18 mouse cellular contexts compared by ENCODE assay signal in genomic region chr2:131906846-131907245, GRCm38 (mm10). TPM values are rescaled to one million over a fixed set of nuclear protein-coding genes. Genes with fewer than 3 reads are reported as not detected.
DNase-seq lines count a peak whose midpoint lies in the region; ATAC-seq lines count a peak whose summit lies in the region.
"Had no signal": no experiment of that assay in that cellular context is flagged by ENCODE, and none has a peak within 500 bp of the region (broad histone marks: within the 10 kb centered on the region; RNA-seq: fewer than 3 reads in every experiment).

No protein-coding gene starts in this region.

- no peak for ATAC-seq in liver, embryonic 13.5 days (ENCODE audit: low read depth)
- ATAC-seq in forebrain, embryonic 16.5 days: no peak
- ATAC-seq: hindbrain, embryonic 16.5 days; midbrain, embryonic 15.5 days had no signal

- H3K27ac ChIP-seq in liver, embryonic 13.5 days: 0 out of 2 replicates have a peak overlapping the region, but pooled peaks have one; percentile 6
- no peak overlapping the region for H3K27ac ChIP-seq in forebrain, embryonic 16.5 days (ENCODE audit: low read length)
- H3K27ac ChIP-seq: midbrain, embryonic 15.5 days had no signal

- no peaks in the 10 kb centered on the region for H3K27me3 ChIP-seq in liver, embryonic 13.5 days
- no peaks in the 10 kb centered on the region for H3K27me3 ChIP-seq in forebrain, embryonic 16.5 days (replicated peaks; ENCODE audit: control insufficient read depth, insufficient read depth, low read length)
- H3K27me3 ChIP-seq: midbrain, embryonic 15.5 days had no signal

- no peak overlapping the region for H3K9ac ChIP-seq in liver, embryonic 13.5 days
- H3K9ac ChIP-seq in forebrain, embryonic 16.5 days (replicated peaks; ENCODE audit: low read depth, low read length): no peak overlapping the region
- H3K9ac ChIP-seq: midbrain, embryonic 15.5 days had no signal

- no peaks in the 10 kb centered on the region for H3K36me3 ChIP-seq in liver, embryonic 13.5 days
- H3K36me3 ChIP-seq in forebrain, embryonic 16.5 days (ENCODE audit: control insufficient read depth, insufficient read depth): no peaks in the 10 kb centered on the region
- H3K36me3 ChIP-seq: midbrain, embryonic 15.5 days had no signal

- H3K4me1 ChIP-seq in liver, embryonic 13.5 days (replicated peaks): peaks cover 72% of the 10 kb centered on the region
- peaks cover 9% of the 10 kb centered on the region for H3K4me1 ChIP-seq in forebrain, embryonic 16.5 days (replicated peaks; ENCODE audit: control insufficient read depth, insufficient read depth, low read length)

- H3K4me3 ChIP-seq in liver, embryonic 13.5 days (replicated peaks): no peak overlapping the region
- no peak overlapping the region for H3K4me3 ChIP-seq in forebrain, embryonic 16.5 days (replicated peaks; ENCODE audit: low read length)
- H3K4me3 ChIP-seq: midbrain, embryonic 15.5 days had no signal

- peak; percentile 41 for DNase-seq in gastrocnemius, postnatal 10 days
- no peak for DNase-seq in gastrocnemius, postnatal 25 days
- DNase-seq in liver, embryonic 13.5 days: no peak
- DNase-seq in liver: no peak
- DNase-seq in adrenal gland, postnatal 25 days: peak; percentile 60
- DNase-seq in kidney, postnatal 25 days: peak; percentile 46 to 66
- no peak for DNase-seq in thymus, postnatal 4 days
- DNase-seq: cerebellum, adult 11-12 months; right cerebral cortex, postnatal 14 days; thymus, postnatal 14 days had no signal

- no peaks in the 10 kb centered on the region for H3K9me3 ChIP-seq in liver, embryonic 13.5 days (replicated peaks)
- no peaks in the 10 kb centered on the region for H3K9me3 ChIP-seq in forebrain, embryonic 16.5 days (ENCODE audit: control insufficient read depth, low read length)
- H3K9me3 ChIP-seq: midbrain, embryonic 15.5 days had no signal

- H3K4me2 ChIP-seq in liver, embryonic 13.5 days: no peak overlapping the region
- H3K4me2 ChIP-seq in forebrain, embryonic 16.5 days (ENCODE audit: low read length): no peak overlapping the region
- H3K4me2 ChIP-seq: midbrain, embryonic 15.5 days had no signal

- 74% methylated on average over 1 of the region's 1 CpGs for WGBS in liver, embryonic 13.5 days (ENCODE audit: insufficient replicate concordance)
- WGBS in forebrain, embryonic 16.5 days: 76% methylated on average over 1 of the region's 1 CpGs

RNA-seq across cellular contexts. Expression of gene Prnp, which starts 2.9 kb away (rescaled TPM):
- total RNA-seq in gastrocnemius, postnatal 10 days (2021): 10 to 100 TPM; 80.3 to 88.6 TPM
- 100 to 1,000 TPM in 1 of 2 experiments, 10 to 100 TPM in 1; 71.2 to 113 TPM for total RNA-seq in gastrocnemius, postnatal 25 days (2021)
- polyA plus RNA-seq in liver, embryonic 13.5 days (2015; fragmentation: Nextera tagmentation; extraction: Ambion mirVana): 30.3 and 32.3 TPM in 2 replicates
- total RNA-seq in adrenal gland, postnatal 25 days (2021): 72.9 and 75.5 TPM in 2 replicates
- 204 and 205 TPM in 2 replicates for polyA plus RNA-seq in forebrain, embryonic 16.5 days (2015; fragmentation: Nextera tagmentation; extraction: Ambion mirVana)

RNA-seq across cellular contexts. Expression of gene Prn, which starts 2.9 kb away (rescaled TPM):
- total RNA-seq in gastrocnemius, postnatal 10 days (2021): not detected
- total RNA-seq in gastrocnemius, postnatal 25 days (2021): under 1 TPM in 1 of 2 experiments, not detected in 1; 0.23 TPM
- polyA plus RNA-seq in liver, embryonic 13.5 days (2015; fragmentation: Nextera tagmentation; extraction: Ambion mirVana): 0.28 TPM in 1 of 2 replicates, not detected in the other
- total RNA-seq in adrenal gland, postnatal 25 days (2021): 0.24 TPM in 1 of 2 replicates, not detected in the other
- 0.48 TPM in 1 of 2 replicates, not detected in the other for polyA plus RNA-seq in forebrain, embryonic 16.5 days (2015; fragmentation: Nextera tagmentation; extraction: Ambion mirVana)
- polyA plus RNA-seq: embryonic facial prominence, embryonic 11.5 days; forebrain, embryonic 11.5 days; hindbrain, embryonic 16.5 days; midbrain, embryonic 15.5 days; neural tube, embryonic 14.5 days had no signal

RNA-seq across cellular contexts. Expression of gene Prnd, which starts 43.8 kb away (rescaled TPM):
- 10 to 100 TPM; 32.9 to 48.1 TPM for total RNA-seq in gastrocnemius, postnatal 10 days (2021)
- 1 to 10 TPM in 1 of 2 experiments, under 1 TPM in 1; 0.97 to 1.6 TPM for total RNA-seq in gastrocnemius, postnatal 25 days (2021)
- 0.34 and 0.45 TPM in 2 replicates for polyA plus RNA-seq in liver, embryonic 13.5 days (2015; fragmentation: Nextera tagmentation; extraction: Ambion mirVana)
- total RNA-seq in adrenal gland, postnatal 25 days (2021): not detected in 2 replicates
- 11.2 and 12.8 TPM in 2 replicates for polyA plus RNA-seq in forebrain, embryonic 16.5 days (2015; fragmentation: Nextera tagmentation; extraction: Ambion mirVana)
- total RNA-seq: left cerebral cortex, postnatal 25 days had no signal

RNA-seq across cellular contexts. Expression of gene Erv3, which starts 47.3 kb away (rescaled TPM):
- total RNA-seq in gastrocnemius, postnatal 10 days (2021): not detected
- not detected for total RNA-seq in gastrocnemius, postnatal 25 days (2021)
- not detected in 2 replicates for polyA plus RNA-seq in liver, embryonic 13.5 days (2015; fragmentation: Nextera tagmentation; extraction: Ambion mirVana)
- not detected in 2 replicates for total RNA-seq in adrenal gland, postnatal 25 days (2021)
- polyA plus RNA-seq in forebrain, embryonic 16.5 days (2015; fragmentation: Nextera tagmentation; extraction: Ambion mirVana): not detected in 2 replicates
- total RNA-seq: gastrocnemius, postnatal 36 days had no signal
- polyA plus RNA-seq: embryonic facial prominence, embryonic 11.5 days; forebrain, embryonic 11.5 days; hindbrain, embryonic 16.5 days; midbrain, embryonic 15.5 days; neural tube, embryonic 14.5 days had no signal

Comparison
In these comparisons a context has a peak if more than half of its experiments do, and no peak if none do; other contexts are left out.
1. DNase-seq: peak in gastrocnemius, postnatal 10 days (single experiment), adrenal gland, postnatal 25 days (single experiment) and kidney, postnatal 25 days (2 of 2); none in gastrocnemius, postnatal 25 days (single experiment), liver, embryonic 13.5 days (single experiment), liver (single experiment) and thymus, postnatal 4 days (single experiment).
2. RNA of gene Prnd, which starts 43.8 kb away (total RNA-seq): 32.9 to 48.1 TPM in gastrocnemius, postnatal 10 days; 0.97 to 1.6 TPM in gastrocnemius, postnatal 25 days and not detected in adrenal gland, postnatal 25 days; every median in the first group is over 10 times any median in the second.